Mouse (Mus musculus) left cerebral cortex, adult 18-20 months (tissue): ENCODE measurements around the gene Rap1a. TPM values are rescaled to one million over a fixed set of nuclear protein-coding genes. Genes with fewer than 3 reads are reported as not detected.
A peak's percentile ranks its signal among the peaks of the same experiment; 100 is the strongest.

Source experiments
- DNase-seq, 2 experiments: peaks; one replicate each; pipeline ENCODE4 v3.0.0; 2021 to 2022; ENCODE audit warnings: low spot score in 2 of 2, mixed read lengths in 1 of 2
- long read RNA-seq, 2 experiments: library from polyadenylated mRNA; stranded (forward); transcript quantifications; one replicate each; pipeline ENCODE4 v2.0.0; 2021
- total RNA-seq, 2 experiments: library from RNA; stranded (reverse); gene quantifications; 2 replicates each; pipeline ENCODE4 v1.2.3; 2021

The Rap1a gene
- total RNA-seq: 10 to 100 TPM; 61.0 to 63.1 TPM
- long read RNA-seq, experiment 1, transcript Rap1a-201 (8 exons, 2,407 nt): major isoform, 40 of 44 reads
- long read RNA-seq, experiment 1, partial matches to known transcripts: 2 of 44 reads
- long read RNA-seq, experiment 1, other reads (novel, unspliced or antisense): 2 of 44 reads
- long read RNA-seq, experiment 2, transcript Rap1a-201 (8 exons, 2,407 nt): major isoform, 31 of 35 reads
- long read RNA-seq, experiment 2, partial matches to known transcripts: 1 of 35 reads
- long read RNA-seq, experiment 2, other reads (novel, unspliced or antisense): 3 of 35 reads

- peak; percentile 59 to 77 for DNase-seq
Observed at GRCm38 (mm10) chr3:105801191-105802166, at the start of gene Rap1a. TSS of gene Rap1a (minus strand) at chr3:105801336.

GRCm38 (mm10) chr3:105846294-105847069 is 45.3 kb upstream of the Rap1a start:
- no peak for DNase-seq

- no peak for DNase-seq
Observed at GRCm38 (mm10) chr3:105839836-105840235, 38.7 kb upstream of the Rap1a start.

GRCm38 (mm10) chr3:105838655-105839054 is 37.5 kb upstream of the Rap1a start:
- DNase-seq: no peak

GRCm38 (mm10) chr3:105836883-105837282 is 35.7 kb upstream of the Rap1a start:
- no peak for DNase-seq

- no peak for DNase-seq
Observed at GRCm38 (mm10) chr3:105835875-105836274, 34.7 kb upstream of the Rap1a start.

- DNase-seq: no peak
Observed at GRCm38 (mm10) chr3:105831584-105831983, 30.4 kb upstream of the Rap1a start.

GRCm38 (mm10) chr3:105825501-105826161 is 24.5 kb upstream of the Rap1a start:
- no peak for DNase-seq

GRCm38 (mm10) chr3:105824704-105825103 is 23.6 kb upstream of the Rap1a start:
- no peak for DNase-seq

- DNase-seq: no peak
Observed at GRCm38 (mm10) chr3:105824103-105824502, 23.0 kb upstream of the Rap1a start.

- no peak for DNase-seq
Observed at GRCm38 (mm10) chr3:105823609-105824008, 22.5 kb upstream of the Rap1a start.

- no peak for DNase-seq
Observed at GRCm38 (mm10) chr3:105821504-105821903, 20.4 kb upstream of the Rap1a start.

- no peak for DNase-seq
Observed at GRCm38 (mm10) chr3:105820272-105820671, 19.1 kb upstream of the Rap1a start.

- no peak for DNase-seq
Observed at GRCm38 (mm10) chr3:105818130-105819004, 17.2 kb upstream of the Rap1a start.

GRCm38 (mm10) chr3:105816089-105816488 is 15.0 kb upstream of the Rap1a start:
- no peak for DNase-seq

- no peak for DNase-seq
Observed at GRCm38 (mm10) chr3:105815236-105815904, 14.2 kb upstream of the Rap1a start.

GRCm38 (mm10) chr3:105811146-105811545 is 10.0 kb upstream of the Rap1a start:
- no peak for DNase-seq

- DNase-seq: no peak
Observed at GRCm38 (mm10) chr3:105808179-105809037, 7.3 kb upstream of the Rap1a start.
